8 mouse cellular contexts compared by ENCODE assay signal in genomic region chr4:44234004-44234866, GRCm38 (mm10). TPM values are rescaled to one million over a fixed set of nuclear protein-coding genes. Genes with fewer than 3 reads are reported as not detected.
DNase-seq lines count a peak whose midpoint lies in the region; ATAC-seq and TF ChIP-seq lines count a peak whose summit lies in the region.

No protein-coding gene starts in this region.

- peaks cover 31% of the 10 kb centered on the region for H3K4me1 ChIP-seq in hindbrain, embryonic 12.5 days
- H3K4me1 ChIP-seq in lung, postnatal 0 days (ENCODE audit: insufficient read depth, low read depth, low read length): peaks cover 4% of the 10 kb centered on the region; the same call in 1 of the 2 replicates

- peak; percentile 10; the same call in 1 of the 2 replicates for TF ChIP-seq CTCF in lung, postnatal 0 days (IDR thresholded peaks at IDR 0.05)

- H3K4me3 ChIP-seq in hindbrain, embryonic 12.5 days: peak overlapping the region; percentile 92
- H3K4me3 ChIP-seq in lung, postnatal 0 days (ENCODE audit: low read depth, low read length): peak overlapping the region; percentile 86

- peak overlapping the region; percentile 84 for H3K4me2 ChIP-seq in hindbrain, embryonic 12.5 days (replicated peaks)
- H3K4me2 ChIP-seq in lung, postnatal 0 days (replicated peaks; ENCODE audit: low read depth, low read length): peak overlapping the region; percentile 78

- DNase-seq in R1 (ENCODE audit: low read depth, low spot score): peak; percentile 84
- peak; percentile 86 to 94 for DNase-seq in cerebellum, postnatal 10 days
- DNase-seq in frontal cortex, postnatal 10 days (ENCODE audit: low spot score in 2 of 2): peak; percentile 78 to 84
- peak; percentile 78 to 90 for DNase-seq in layer of hippocampus, postnatal 10 days (ENCODE audit: low spot score in 2 of 2)
- peak; percentile 97 for DNase-seq in lung, postnatal 0 days (ENCODE audit: low spot score)
- peak; percentile 73 for DNase-seq in ovary, postnatal 10 days (ENCODE audit: low spot score)
- DNase-seq in thymus, postnatal 25 days: peak; percentile 89

- under 1% methylated on average over 42 of the region's 62 CpGs for WGBS in hindbrain, embryonic 12.5 days
- under 1% methylated on average over 41 of the region's 62 CpGs for WGBS in lung, postnatal 0 days

- peak overlapping the region; percentile 97 for H3K27ac ChIP-seq in hindbrain, embryonic 12.5 days
- peak overlapping the region; percentile 97 for H3K27ac ChIP-seq in lung, postnatal 0 days (ENCODE audit: low read length)

- H3K9me3 ChIP-seq in hindbrain, embryonic 12.5 days (replicated peaks): no peaks in the 10 kb centered on the region
- H3K9me3 ChIP-seq in lung, postnatal 0 days (ENCODE audit: low read length): no peaks in the 10 kb centered on the region

- H3K27me3 ChIP-seq in hindbrain, embryonic 12.5 days: no peaks in the 10 kb centered on the region
- H3K27me3 ChIP-seq in lung, postnatal 0 days (replicated peaks; ENCODE audit: insufficient read depth, low read length): no peaks in the 10 kb centered on the region

- TF ChIP-seq EP300 in lung, postnatal 0 days (IDR thresholded peaks at IDR 0.05): no peak

- peak overlapping the region; percentile 99 for H3K9ac ChIP-seq in hindbrain, embryonic 12.5 days
- peak overlapping the region; percentile 81 for H3K9ac ChIP-seq in lung, postnatal 0 days (replicated peaks; ENCODE audit: low read depth)

- peak; percentile 95 for ATAC-seq in hindbrain, embryonic 12.5 days (ENCODE audit: low FRiP score)
- ATAC-seq in lung, postnatal 0 days: peak; percentile 98

- no peaks in the 10 kb centered on the region for H3K36me3 ChIP-seq in hindbrain, embryonic 12.5 days
- no peaks in the 10 kb centered on the region for H3K36me3 ChIP-seq in lung, postnatal 0 days (ENCODE audit: insufficient read depth, low read length)

RNA-seq across cellular contexts. Expression of gene Rnf38, which starts 0.6 kb away (rescaled TPM):
- 59.6 and 62.7 TPM in 2 replicates for polyA plus RNA-seq in hindbrain, embryonic 12.5 days (2016; fragmentation: Nextera tagmentation; extraction: Ambion mirVana)
- total RNA-seq in layer of hippocampus, postnatal 10 days (2021): 10 to 100 TPM; 64.6 to 66.4 TPM
- 12.1 and 12.2 TPM in 2 replicates for polyA plus RNA-seq in lung, postnatal 0 days (2015; fragmentation: Nextera tagmentation; extraction: Ambion mirVana)

Comparison
In these comparisons a context has a peak if more than half of its experiments do, and no peak if none do; other contexts are left out.
1. Peak in every context shown above with its lines: DNase-seq, ATAC-seq, H3K4me3 ChIP-seq and H3K27ac ChIP-seq.